ENCODE assay signal across 8 mouse cellular contexts in genomic region chr10:7779751-7780237, GRCm38 (mm10). TPM values are rescaled to one million over a fixed set of nuclear protein-coding genes. Genes with fewer than 3 reads are reported as not detected.
DNase-seq lines count a peak whose midpoint lies in the region; ATAC-seq lines count a peak whose summit lies in the region.

No protein-coding gene starts in this region.

- no peaks in the 10 kb centered on the region; the same call in none of the 2 replicates for H3K4me1 ChIP-seq in heart, embryonic 16.5 days (ENCODE audit: control insufficient read depth, insufficient read depth, low read length)
- H3K4me1 ChIP-seq in hindbrain, embryonic 13.5 days (replicated peaks), result peaks cover 10% of the 10 kb centered on the region; the same call in 1 of the 2 replicates
- H3K4me1 ChIP-seq in midbrain, embryonic 14.5 days (ENCODE audit: control insufficient read depth, insufficient read depth, low read length), result no peaks in the 10 kb centered on the region

- no peaks in the 10 kb centered on the region for H3K9me3 ChIP-seq in heart, embryonic 16.5 days (replicated peaks; ENCODE audit: control insufficient read depth, low read length)
- no peaks in the 10 kb centered on the region for H3K9me3 ChIP-seq in hindbrain, embryonic 13.5 days
- H3K9me3 ChIP-seq in midbrain, embryonic 14.5 days (ENCODE audit: control insufficient read depth, low read length), result no peaks in the 10 kb centered on the region

- DNase-seq in heart, postnatal 25 days (ENCODE audit: low spot score), result no peak
- peak; percentile 72 for DNase-seq in adrenal gland, postnatal 14 days
- DNase-seq in midbrain, embryonic 14.5 days, result no peak
- no peak for DNase-seq in spleen, postnatal 10 days (ENCODE audit: low spot score in 2 of 2)
- no peak for DNase-seq in gastrocnemius, postnatal 10 days
- DNase-seq in kidney, adult 11 months, result no peak

- ATAC-seq in heart, embryonic 16.5 days (replicated peaks; ENCODE audit: extremely low read depth, insufficient read depth, low FRiP score), result no peak
- no peak for ATAC-seq in hindbrain, embryonic 13.5 days (ENCODE audit: low FRiP score)
- ATAC-seq in midbrain, embryonic 14.5 days (ENCODE audit: low FRiP score, low TSS enrichment), result no peak

- H3K9ac ChIP-seq in heart, embryonic 16.5 days (ENCODE audit: low read length), result peak overlapping the region; percentile 91
- peak overlapping the region; percentile 87 for H3K9ac ChIP-seq in hindbrain, embryonic 13.5 days
- H3K9ac ChIP-seq in midbrain, embryonic 14.5 days (replicated peaks; ENCODE audit: low read length), result peak overlapping the region; percentile 81

- H3K27me3 ChIP-seq in heart, embryonic 16.5 days (ENCODE audit: control insufficient read depth, insufficient read depth, low read length), result no peaks in the 10 kb centered on the region
- no peaks in the 10 kb centered on the region for H3K27me3 ChIP-seq in hindbrain, embryonic 13.5 days
- H3K27me3 ChIP-seq in midbrain, embryonic 14.5 days (ENCODE audit: control insufficient read depth, insufficient read depth, low read length), result no peaks in the 10 kb centered on the region

- no peak overlapping the region; the same call in 1 of the 2 replicates for H3K27ac ChIP-seq in heart, embryonic 16.5 days (ENCODE audit: low read length)
- H3K27ac ChIP-seq in hindbrain, embryonic 13.5 days, result no peak overlapping the region
- H3K27ac ChIP-seq in midbrain, embryonic 14.5 days (replicated peaks; ENCODE audit: low read depth, low read length), result no peak overlapping the region

- intact Hi-C loops in heart, postnatal 25 days (cut with DNase I), result loop anchor here (2.0 to 5.0 kb wide), 2 partner anchors 53 to 97 kb away; partner anchors contain the start of genes Lats1 and Pcmt1

- 17% methylated on average over 7 of the region's 7 CpGs for WGBS in heart, embryonic 16.5 days
- WGBS in hindbrain, embryonic 13.5 days, result 35% methylated on average over 5 of the region's 7 CpGs
- WGBS in midbrain, embryonic 14.5 days, result 20% methylated on average over 7 of the region's 7 CpGs

- peaks cover 7% of the 10 kb centered on the region for H3K36me3 ChIP-seq in heart, embryonic 16.5 days (ENCODE audit: control insufficient read depth, insufficient read depth)
- peaks cover 22% of the 10 kb centered on the region for H3K36me3 ChIP-seq in hindbrain, embryonic 13.5 days
- peaks cover 21% of the 10 kb centered on the region for H3K36me3 ChIP-seq in midbrain, embryonic 14.5 days (ENCODE audit: control insufficient read depth, insufficient read depth, low read length)

- peak overlapping the region; percentile 76 for H3K4me2 ChIP-seq in heart, embryonic 16.5 days (ENCODE audit: low read depth, low read length)
- H3K4me2 ChIP-seq in hindbrain, embryonic 13.5 days, result peak overlapping the region; percentile 73
- H3K4me2 ChIP-seq in midbrain, embryonic 14.5 days (ENCODE audit: low read length), result peak overlapping the region; percentile 69

- peak overlapping the region; percentile 79 for H3K4me3 ChIP-seq in heart, embryonic 16.5 days (ENCODE audit: low read length)
- H3K4me3 ChIP-seq in hindbrain, embryonic 13.5 days, result peak overlapping the region; percentile 92
- peak overlapping the region; percentile 82 for H3K4me3 ChIP-seq in midbrain, embryonic 14.5 days (replicated peaks; ENCODE audit: low read depth, low read length)

RNA-seq across cellular contexts. Expression of gene Ginm1, which starts 12.8 kb away (rescaled TPM):
- 85.6 and 99.2 TPM in 2 replicates for polyA plus RNA-seq in heart, embryonic 16.5 days (2015; fragmentation: Nextera tagmentation; extraction: Ambion mirVana)
- total RNA-seq in heart, postnatal 25 days (2021), result 100 to 1,000 TPM; 111 to 113 TPM
- total RNA-seq in adrenal gland, postnatal 14 days (2021), result 239 and 253 TPM in 2 replicates
- 49.3 and 54.5 TPM in 2 replicates for polyA plus RNA-seq in hindbrain, embryonic 13.5 days (2015; fragmentation: Nextera tagmentation; extraction: Ambion mirVana)
- polyA plus RNA-seq in midbrain, embryonic 14.5 days (2014; fragmentation: Nextera tagmentation; extraction: Ambion mirVana), result 39.4 and 48.1 TPM in 2 replicates
- total RNA-seq in gastrocnemius, postnatal 10 days (2021), result 10 to 100 TPM; 81.0 to 85.2 TPM

RNA-seq across cellular contexts. Expression of gene Ppil4, which starts 12.9 kb away (rescaled TPM):
- 28.1 and 34.1 TPM in 2 replicates for polyA plus RNA-seq in heart, embryonic 16.5 days (2015; fragmentation: Nextera tagmentation; extraction: Ambion mirVana)
- 10 to 100 TPM; 14.7 to 15.2 TPM for total RNA-seq in heart, postnatal 25 days (2021)
- 27.7 and 28.3 TPM in 2 replicates for total RNA-seq in adrenal gland, postnatal 14 days (2021)
- 49.1 and 49.7 TPM in 2 replicates for polyA plus RNA-seq in hindbrain, embryonic 13.5 days (2015; fragmentation: Nextera tagmentation; extraction: Ambion mirVana)
- 51.9 and 54.7 TPM in 2 replicates for polyA plus RNA-seq in midbrain, embryonic 14.5 days (2014; fragmentation: Nextera tagmentation; extraction: Ambion mirVana)
- total RNA-seq in gastrocnemius, postnatal 10 days (2021), result 10 to 100 TPM; 14.5 to 17.6 TPM

RNA-seq across cellular contexts. Expression of gene Zc3h12d, which starts 52.5 kb away (rescaled TPM):
- polyA plus RNA-seq in heart, embryonic 16.5 days (2015; fragmentation: Nextera tagmentation; extraction: Ambion mirVana), result 0.34 and 0.38 TPM in 2 replicates
- total RNA-seq in heart, postnatal 25 days (2021), result under 1 TPM; 0.18 to 0.25 TPM
- total RNA-seq in adrenal gland, postnatal 14 days (2021), result 0.52 and 2.1 TPM in 2 replicates
- polyA plus RNA-seq in hindbrain, embryonic 13.5 days (2015; fragmentation: Nextera tagmentation; extraction: Ambion mirVana), result 0.18 TPM in 2 replicates
- polyA plus RNA-seq in midbrain, embryonic 14.5 days (2014; fragmentation: Nextera tagmentation; extraction: Ambion mirVana), result 0.13 TPM in 2 replicates
- under 1 TPM; 0.05 to 0.09 TPM for total RNA-seq in gastrocnemius, postnatal 10 days (2021)

RNA-seq across cellular contexts. Expression of gene Katna1, which starts 54.0 kb away (rescaled TPM):
- polyA plus RNA-seq in heart, embryonic 16.5 days (2015; fragmentation: Nextera tagmentation; extraction: Ambion mirVana), result 34.1 and 45.5 TPM in 2 replicates
- 10 to 100 TPM; 12.6 to 14.3 TPM for total RNA-seq in heart, postnatal 25 days (2021)
- total RNA-seq in adrenal gland, postnatal 14 days (2021), result 33.8 and 35.4 TPM in 2 replicates
- polyA plus RNA-seq in hindbrain, embryonic 13.5 days (2015; fragmentation: Nextera tagmentation; extraction: Ambion mirVana), result 35.9 and 36.6 TPM in 2 replicates
- polyA plus RNA-seq in midbrain, embryonic 14.5 days (2014; fragmentation: Nextera tagmentation; extraction: Ambion mirVana), result 24.6 and 33.4 TPM in 2 replicates
- 10 to 100 TPM; 12.8 to 15.1 TPM for total RNA-seq in gastrocnemius, postnatal 10 days (2021)
